Mouse (Mus musculus) stomach, embryonic 15.5 days (tissue): ENCODE results near the gene Cdh1. TPM values are rescaled to one million over a fixed set of nuclear protein-coding genes. Genes with fewer than 3 reads are reported as not detected.
A peak's percentile ranks its signal among the peaks of the same experiment; 100 is the strongest.

Experiments used
- ATAC-seq: fragments of 200-750 bp; cut with Nextera tagmentation; 2 replicates; pipeline ENCODE4 v1.8.0; 2017; ENCODE audit warnings: low read depth, moderate number of reproducible peaks, moderate TSS enrichment; ENCODE audit not compliant: insufficient read depth, low FRiP score
- H3K27ac ChIP-seq: fragments of 300-500 bp; sonication (generic); 2 replicates; pipeline ENCODE4 v1.5.1; 2015; ENCODE audit warnings: mild to moderate bottlenecking, inconsistent platforms
- H3K27me3 ChIP-seq: fragments of 300-500 bp; sonication (generic); replicated peaks from 2 replicates; pipeline ENCODE4 v1.6.1; 2015; ENCODE audit warnings: inconsistent platforms
- H3K36me3 ChIP-seq: fragments of 300-500 bp; sonication (generic); 2 replicates; pipeline ENCODE4 v1.6.1; 2015; ENCODE audit warnings: inconsistent platforms
- H3K4me1 ChIP-seq: fragments of 300-500 bp; sonication (generic); 2 replicates; pipeline ENCODE4 v1.6.1; 2015; ENCODE audit warnings: inconsistent platforms
- H3K4me2 ChIP-seq: fragments of 300-500 bp; sonication (generic); 2 replicates; pipeline ENCODE4 v1.6.1; 2015; ENCODE audit warnings: mild to moderate bottlenecking, inconsistent platforms
- H3K4me3 ChIP-seq: fragments of 300-500 bp; sonication (generic); replicated peaks from 2 replicates; pipeline ENCODE4 v1.5.1; 2015; ENCODE audit warnings: inconsistent platforms
- H3K9ac ChIP-seq: fragments of 300-500 bp; sonication (generic); 2 replicates; pipeline ENCODE4 v1.6.1; 2015; ENCODE audit warnings: inconsistent platforms
- H3K9me3 ChIP-seq: fragments of 300-500 bp; sonication (generic); 2 replicates; pipeline ENCODE4 v1.6.1; 2016; ENCODE audit warnings: inconsistent platforms
- WGBS: fragments of 180-500 bp; shearing (Covaris S2); methylation state at CpG from one replicate; pipeline ENCODE4 v1.1.7; 2015; 5-methylcytosine and 5-hydroxymethylcytosine counted together
- polyA plus RNA-seq: library from polyadenylated mRNA; unstranded; fragments of >200 nt; fragmentation: Nextera tagmentation; extraction: Ambion mirVana; gene quantifications from 2 replicates; pipeline ENCODE4 v1.2.1, GENCODE M21; 2015

Gene Cdh1
- polyA plus RNA-seq, 1 experiment from 2014 or later, result 163 TPM

- H3K4me2 ChIP-seq, result no peak overlapping the region
- 79% methylated on average over 2 of the region's 2 CpGs for WGBS
- ATAC-seq, result no peak
- peaks cover 9% of the 10 kb centered on the region; the same call in 1 of the 2 replicates for H3K4me1 ChIP-seq
- H3K9ac ChIP-seq, result no peak overlapping the region
- no peak overlapping the region for H3K27ac ChIP-seq
- no peak overlapping the region for H3K4me3 ChIP-seq
- no peaks in the 10 kb centered on the region for H3K36me3 ChIP-seq
- H3K27me3 ChIP-seq, result no peaks in the 10 kb centered on the region
- no peaks in the 10 kb centered on the region for H3K9me3 ChIP-seq
Measured at GRCm38 (mm10) chr8:106642172-106642571, 39.0 kb downstream of the Cdh1 start.

- no peak overlapping the region for H3K4me3 ChIP-seq
- H3K4me2 ChIP-seq, result no peak overlapping the region
- H3K27me3 ChIP-seq, result no peaks in the 10 kb centered on the region
- H3K9ac ChIP-seq, result no peak overlapping the region
- no peaks in the 10 kb centered on the region for H3K9me3 ChIP-seq
- 79% methylated on average over 4 of the region's 4 CpGs for WGBS
- H3K36me3 ChIP-seq, result no peaks in the 10 kb centered on the region
- H3K27ac ChIP-seq, result no peak overlapping the region
- ATAC-seq, result no peak
- peaks cover 3% of the 10 kb centered on the region; the same call in 1 of the 2 replicates for H3K4me1 ChIP-seq
Measured at GRCm38 (mm10) chr8:106643100-106643499, 39.9 kb downstream of the Cdh1 start.

GRCm38 (mm10) chr8:106644957-106645356 lies 41.8 kb downstream of the Cdh1 start:
- no peak overlapping the region for H3K9ac ChIP-seq
- no peak for ATAC-seq
- H3K4me1 ChIP-seq, result peaks cover 3% of the 10 kb centered on the region; the same call in 1 of the 2 replicates
- no peaks in the 10 kb centered on the region for H3K9me3 ChIP-seq
- WGBS, result 63% methylated on average over 3 of the region's 3 CpGs
- no peaks in the 10 kb centered on the region for H3K27me3 ChIP-seq
- no peaks in the 10 kb centered on the region for H3K36me3 ChIP-seq
- H3K4me2 ChIP-seq, result no peak overlapping the region
- peak overlapping the region; percentile 73 for H3K27ac ChIP-seq
- H3K4me3 ChIP-seq, result no peak overlapping the region

DNA sequence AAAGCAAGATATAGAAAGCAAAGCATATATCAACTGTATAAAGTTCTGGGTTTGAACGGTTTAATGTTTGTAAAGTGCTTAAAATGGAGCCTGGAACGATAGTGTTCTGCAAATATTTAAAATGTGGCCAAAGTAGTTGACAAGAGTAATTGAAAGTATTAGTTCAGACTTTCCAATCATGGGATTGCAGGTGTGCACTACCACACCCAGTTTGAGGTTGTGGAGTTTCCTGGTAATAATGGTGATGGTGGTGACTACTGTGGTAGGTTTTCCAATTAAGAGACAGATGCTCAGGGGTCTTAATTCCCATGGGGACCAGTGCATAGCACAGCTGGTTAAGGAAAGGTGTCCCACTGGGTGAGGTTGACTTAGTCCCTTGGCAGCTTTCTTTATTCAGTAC lies 43.0 kb downstream of the Cdh1 start:
- no peak overlapping the region for H3K4me3 ChIP-seq
- peak overlapping the region; percentile 86 for H3K27ac ChIP-seq
- no peaks in the 10 kb centered on the region for H3K27me3 ChIP-seq
- ATAC-seq, result no peak
- H3K9me3 ChIP-seq, result no peaks in the 10 kb centered on the region
- no peak overlapping the region for H3K4me2 ChIP-seq
- peaks cover 3% of the 10 kb centered on the region; the same call in 1 of the 2 replicates for H3K4me1 ChIP-seq
- no peak overlapping the region for H3K9ac ChIP-seq
- no peaks in the 10 kb centered on the region for H3K36me3 ChIP-seq
- WGBS, result 55% methylated on average over 2 of the region's 2 CpGs

DNA sequence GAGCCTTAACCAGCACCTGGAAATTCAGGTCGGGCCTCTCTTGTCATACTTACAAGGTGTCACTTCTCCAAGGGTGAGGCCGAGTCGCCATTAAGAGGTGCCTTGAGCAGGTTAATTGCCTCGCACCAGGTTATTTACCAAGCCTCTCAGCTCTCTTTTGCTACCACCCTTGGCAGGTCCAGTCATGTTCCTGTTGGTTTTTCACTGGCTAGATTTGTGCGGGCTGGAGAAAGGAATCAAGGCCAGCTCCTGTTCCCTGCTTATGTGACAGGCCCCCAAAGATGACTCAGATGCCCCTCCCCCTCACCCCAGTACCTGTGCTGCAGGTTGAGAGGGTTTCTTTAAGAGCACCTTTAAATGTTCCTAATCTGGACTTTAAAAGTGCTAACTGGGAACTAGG lies 43.6 kb downstream of the Cdh1 start:
- Histone ChIP-seq H3K9ac (no peak overlapping the region), H3K9me3 (no peaks in the 10 kb centered on the region), H3K27me3 (no peaks in the 10 kb centered on the region), H3K27ac (peak overlapping the region; percentile 86), H3K4me1 (peaks cover 3% of the 10 kb centered on the region; the same call in 1 of the 2 replicates), H3K4me3 (no peak overlapping the region), H3K4me2 (peak overlapping the region; percentile 22; the same call in 1 of the 2 replicates), H3K36me3 (no peaks in the 10 kb centered on the region)
- 67% methylated on average over 5 of the region's 5 CpGs for WGBS
- peak; percentile 47 for ATAC-seq

DNA sequence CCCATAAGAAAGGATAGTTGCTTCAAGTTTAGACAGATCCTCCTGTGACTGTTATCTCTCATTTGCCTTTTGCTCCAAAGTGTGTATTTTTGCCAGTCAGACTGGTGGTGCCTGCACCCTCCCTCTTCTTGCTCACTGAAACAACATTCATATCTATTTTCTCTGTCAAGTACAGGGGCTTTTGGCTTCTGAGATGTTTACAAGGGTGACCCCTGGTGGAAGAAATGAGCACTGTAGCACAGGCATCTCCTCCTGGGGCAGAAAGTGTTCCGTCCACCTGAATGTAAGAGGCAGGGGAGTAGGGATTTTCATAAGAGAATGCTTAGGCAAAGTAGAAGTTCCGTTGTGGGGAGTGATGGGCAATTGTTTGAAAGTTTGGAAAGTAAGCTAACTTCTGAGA lies 44.2 kb downstream of the Cdh1 start:
- ATAC-seq, result peak; percentile 24; the same call in 1 of the 2 replicates
- Histone ChIP-seq H3K4me3 (no peak overlapping the region), H3K4me1 (peaks cover 3% of the 10 kb centered on the region; the same call in 1 of the 2 replicates), H3K27ac (peak overlapping the region; percentile 86), H3K9ac (no peak overlapping the region), H3K27me3 (no peaks in the 10 kb centered on the region), H3K4me2 (peak overlapping the region; percentile 22; the same call in 1 of the 2 replicates), H3K9me3 (no peaks in the 10 kb centered on the region), H3K36me3 (no peaks in the 10 kb centered on the region)
- WGBS, result 26% methylated on average over 2 of the region's 2 CpGs

GRCm38 (mm10) chr8:106648421-106648820 lies 45.3 kb downstream of the Cdh1 start:
- Histone ChIP-seq H3K27ac (no peak overlapping the region), H3K27me3 (no peaks in the 10 kb centered on the region), H3K4me1 (peaks cover 3% of the 10 kb centered on the region; the same call in 1 of the 2 replicates), H3K4me2 (no peak overlapping the region), H3K4me3 (no peak overlapping the region), H3K9me3 (no peaks in the 10 kb centered on the region), H3K9ac (no peak overlapping the region), H3K36me3 (no peaks in the 10 kb centered on the region)
- no peak for ATAC-seq
- WGBS, result 90% methylated on average over 8 of the region's 8 CpGs

DNA sequence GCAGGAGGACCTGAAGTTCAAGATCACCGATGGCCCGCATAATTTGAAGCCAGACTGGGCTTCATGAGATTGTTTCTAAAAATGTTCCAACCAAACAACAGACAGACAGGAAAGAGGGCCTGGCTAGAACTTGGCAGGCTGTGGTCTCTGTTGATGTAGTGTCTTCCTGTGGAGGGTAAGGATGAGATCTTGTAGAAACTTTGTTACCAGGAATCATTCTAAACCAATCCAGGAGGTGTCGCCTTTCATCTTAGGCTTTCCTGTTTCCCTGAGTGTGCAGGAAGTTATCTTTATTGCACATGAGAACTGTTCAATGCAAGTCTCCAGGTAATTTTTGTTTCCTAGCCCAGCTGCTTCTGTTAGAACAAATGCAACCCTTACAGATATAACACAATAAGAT lies 48.8 kb downstream of the Cdh1 start:
- H3K27me3 ChIP-seq, result no peaks in the 10 kb centered on the region
- no peaks in the 10 kb centered on the region for H3K4me1 ChIP-seq
- H3K9ac ChIP-seq, result no peak overlapping the region
- H3K36me3 ChIP-seq, result no peaks in the 10 kb centered on the region
- no peak overlapping the region for H3K4me3 ChIP-seq
- H3K9me3 ChIP-seq, result no peaks in the 10 kb centered on the region
- 83% methylated on average over 3 of the region's 3 CpGs for WGBS
- ATAC-seq, result no peak
- H3K27ac ChIP-seq, result no peak overlapping the region
- no peak overlapping the region for H3K4me2 ChIP-seq

DNA sequence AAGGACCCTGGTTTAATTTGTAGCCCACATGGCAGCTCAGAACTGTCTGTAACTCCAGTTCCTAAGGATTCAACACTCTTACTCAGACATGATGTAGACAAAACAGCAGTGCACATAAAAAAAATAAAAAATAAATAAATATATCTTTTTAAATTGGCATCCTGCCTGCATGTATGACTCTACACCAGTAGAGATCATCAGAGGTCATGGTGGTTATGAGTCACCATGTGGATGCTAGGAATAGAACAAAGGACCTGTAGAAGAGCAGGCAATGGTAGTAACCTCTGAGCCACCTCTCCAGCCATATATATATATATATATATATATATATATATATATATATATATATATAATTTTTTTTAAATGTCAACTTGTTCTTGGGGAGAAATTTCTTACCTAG lies 52.9 kb downstream of the Cdh1 start:
- Histone ChIP-seq H3K9me3 (no peaks in the 10 kb centered on the region), H3K9ac (no peak overlapping the region), H3K36me3 (no peaks in the 10 kb centered on the region), H3K4me1 (no peaks in the 10 kb centered on the region), H3K27ac (no peak overlapping the region), H3K4me2 (no peak overlapping the region), H3K27me3 (no peaks in the 10 kb centered on the region), H3K4me3 (no peak overlapping the region)
- no peak for ATAC-seq

GRCm38 (mm10) chr8:106672786-106673185 lies 69.6 kb downstream of the Cdh1 start:
- H3K9me3 ChIP-seq, result no peaks in the 10 kb centered on the region
- ATAC-seq, result no peak
- H3K36me3 ChIP-seq, result 0 out of 2 replicates have a peak, but pooled peaks cover 5% of the 10 kb centered on the region
- H3K27me3 ChIP-seq, result no peaks in the 10 kb centered on the region
- H3K4me2 ChIP-seq, result no peak overlapping the region
- H3K4me3 ChIP-seq, result no peak overlapping the region
- no peak overlapping the region for H3K27ac ChIP-seq
- WGBS, result 45% methylated on average over 2 of the region's 2 CpGs
- H3K9ac ChIP-seq, result no peak overlapping the region
- H3K4me1 ChIP-seq, result no peaks in the 10 kb centered on the region

GRCm38 (mm10) chr8:106674318-106674717 lies 71.2 kb downstream of the Cdh1 start:
- no peaks in the 10 kb centered on the region for H3K9me3 ChIP-seq
- H3K27me3 ChIP-seq, result no peaks in the 10 kb centered on the region
- no peak overlapping the region for H3K9ac ChIP-seq
- H3K4me2 ChIP-seq, result no peak overlapping the region
- no peak overlapping the region for H3K4me3 ChIP-seq
- H3K36me3 ChIP-seq, result 0 out of 2 replicates have a peak, but pooled peaks cover under 1% of the 10 kb centered on the region
- no peak for ATAC-seq
- no peak overlapping the region for H3K27ac ChIP-seq
- no peaks in the 10 kb centered on the region for H3K4me1 ChIP-seq
- 98% methylated on average over 15 of the region's 15 CpGs for WGBS

DNA sequence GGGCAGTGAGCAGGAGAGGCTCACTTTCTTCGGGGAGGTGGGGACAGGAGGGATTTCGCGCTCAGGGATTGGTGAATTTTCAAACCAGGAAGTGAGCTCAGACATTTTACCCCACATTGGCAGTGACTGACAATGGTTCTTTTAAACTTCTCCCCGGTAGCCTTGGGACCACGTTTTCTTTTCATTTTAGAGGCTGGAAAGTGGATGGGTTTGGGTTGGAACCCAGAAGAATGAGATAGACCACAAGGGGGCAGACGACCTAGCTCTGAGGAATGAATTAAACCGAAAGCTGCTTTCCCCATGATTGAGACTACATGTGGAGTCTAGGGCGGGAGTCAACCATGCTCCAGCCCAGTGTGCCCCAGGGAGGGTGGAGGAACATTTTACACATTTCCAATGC lies 71.7 kb downstream of the Cdh1 start:
- H3K9ac ChIP-seq, result no peak overlapping the region
- no peak overlapping the region for H3K4me3 ChIP-seq
- no peak overlapping the region for H3K27ac ChIP-seq
- no peaks in the 10 kb centered on the region for H3K9me3 ChIP-seq
- no peaks in the 10 kb centered on the region for H3K36me3 ChIP-seq
- no peak overlapping the region for H3K4me2 ChIP-seq
- H3K4me1 ChIP-seq, result no peaks in the 10 kb centered on the region
- WGBS, result 79% methylated on average over 8 of the region's 8 CpGs
- H3K27me3 ChIP-seq, result no peaks in the 10 kb centered on the region
- ATAC-seq, result no peak
